Mouse (Mus musculus) midbrain, postnatal 0 days (tissue): Measurements from ENCODE around the gene Camk2d. TPM values are rescaled to one million over a fixed set of nuclear protein-coding genes. Genes with fewer than 3 reads are reported as not detected.
A peak's percentile ranks its signal among the peaks of the same experiment; 100 is the strongest.

Source experiments
- ATAC-seq: fragments of 200-750 bp; cut with Nextera tagmentation; 2 replicates; pipeline ENCODE4 v1.8.0; 2017; ENCODE audit warnings: moderate number of reproducible peaks, mild to moderate bottlenecking, moderate TSS enrichment, moderate library complexity; ENCODE audit not compliant: low FRiP score
- DNase-seq: peaks from one replicate; pipeline ENCODE4 v3.0.0-alpha.2; 2015; ENCODE audit warnings: low spot score
- H3K27ac ChIP-seq: fragments of 300-500 bp; sonication (generic); 2 replicates; pipeline ENCODE4 v1.5.1; 2014; ENCODE audit warnings: low read depth, mild to moderate bottlenecking, low read length, mixed read lengths
- H3K27me3 ChIP-seq: fragments of 300-500 bp; sonication (generic); 2 replicates; pipeline ENCODE4 v1.6.1; 2014; ENCODE audit warnings: low read length, control low read depth, mixed read lengths; ENCODE audit not compliant: insufficient read depth
- H3K36me3 ChIP-seq: fragments of 300-500 bp; sonication (generic); 2 replicates; pipeline ENCODE4 v1.6.1; 2014; ENCODE audit warnings: low read length, control low read depth, mixed read lengths; ENCODE audit not compliant: insufficient read depth
- H3K4me1 ChIP-seq: fragments of 300-500 bp; sonication (generic); 2 replicates; pipeline ENCODE4 v1.6.1; 2014; ENCODE audit warnings: mild to moderate bottlenecking, control low read depth, antibody characterized with exemption, low read length, mixed read lengths; ENCODE audit not compliant: insufficient read depth
- H3K4me2 ChIP-seq: fragments of 300-500 bp; sonication (generic); 2 replicates; pipeline ENCODE4 v1.6.1; 2014; ENCODE audit warnings: low read depth, mild to moderate bottlenecking, low read length, mixed read lengths; ENCODE audit not compliant: poor library complexity, severe bottlenecking
- H3K4me3 ChIP-seq: fragments of 300-500 bp; sonication (generic); 2 replicates; pipeline ENCODE4 v1.5.1; 2014; ENCODE audit warnings: low read depth, mild to moderate bottlenecking, low read length, moderate library complexity
- H3K9ac ChIP-seq: fragments of 300-500 bp; sonication (generic); replicated peaks from 2 replicates; pipeline ENCODE4 v1.6.1; 2014; ENCODE audit warnings: mild to moderate bottlenecking, low read length, moderate library complexity, mixed read lengths; ENCODE audit not compliant: poor library complexity, severe bottlenecking
- H3K9me3 ChIP-seq: fragments of 300-500 bp; sonication (generic); 2 replicates; pipeline ENCODE4 v1.6.1; 2016; ENCODE audit warnings: low read length, control low read depth
- CTCF ChIP-seq: IDR thresholded peaks from 2 replicates; pipeline ENCODE4 v1.5.1; 2016; ENCODE audit warnings: antibody characterized with exemption, mild to moderate bottlenecking
- WGBS: fragments of 180-500 bp; shearing (Covaris S2); extraction: QIAGEN DNeasy Blood & Tissue Kit; methylation state at CpG from one replicate; pipeline ENCODE4 v1.1.7; 2014; 5-methylcytosine and 5-hydroxymethylcytosine counted together
- polyA plus RNA-seq: library from polyadenylated mRNA; unstranded; fragments of >200 nt; fragmentation: Nextera tagmentation; extraction: Ambion mirVana; gene quantifications from 2 replicates; pipeline ENCODE4 v1.2.1, GENCODE M21; 2015
- total RNA-seq: library from RNA; depleted of rRNA; stranded (reverse); fragments of >200 nt; gene quantifications from 2 replicates; pipeline ENCODE4 v1.2.3, GENCODE M21; 2014

The Camk2d gene
- total and polyA plus RNA-seq, 2 experiments from 2014 or later: 95.8 to 143 TPM

DNA sequence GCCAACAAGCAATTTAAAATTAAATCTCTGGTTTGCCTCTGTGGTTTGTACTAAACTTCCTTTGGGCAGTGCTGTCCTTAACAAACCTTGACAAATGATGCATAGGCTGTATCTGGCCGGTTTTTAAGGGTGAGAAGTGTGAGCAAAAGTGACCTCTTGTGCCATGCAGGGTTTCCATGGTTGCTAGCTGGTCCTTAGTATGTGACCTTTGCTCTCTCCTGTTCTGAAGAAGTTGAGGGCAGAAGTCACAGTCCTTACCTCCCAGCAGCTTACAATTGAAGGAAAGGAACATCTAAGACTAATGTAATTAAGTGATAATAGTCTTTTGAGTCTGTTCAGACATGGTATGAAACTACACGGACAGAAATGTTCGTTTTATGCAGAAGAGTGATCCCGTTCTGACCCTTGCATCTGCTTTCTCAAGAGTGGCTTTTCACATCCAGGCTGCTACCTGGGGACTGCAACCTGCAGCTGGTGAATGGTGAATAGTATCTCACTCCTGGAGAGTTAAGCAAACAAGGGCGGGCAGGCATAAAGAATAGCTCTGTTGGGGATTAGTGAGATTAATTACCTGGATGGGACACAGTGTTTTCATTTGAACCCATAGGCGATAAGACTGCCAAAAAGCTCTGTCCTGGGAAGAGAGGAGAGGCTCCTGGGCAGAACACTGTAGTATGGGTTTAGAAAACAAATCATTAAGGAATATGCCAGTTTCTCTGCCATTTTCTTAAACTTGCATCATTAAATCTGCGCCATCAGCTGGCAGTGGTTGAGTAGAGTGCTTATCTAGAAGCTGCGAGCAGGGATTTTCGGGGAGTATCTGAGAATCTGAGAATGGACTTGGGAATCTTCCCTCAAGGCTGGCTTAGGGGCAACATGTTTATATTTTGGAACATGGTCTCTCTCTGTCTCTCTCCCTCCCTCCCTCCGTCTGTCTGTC lies 47.2 kb downstream of the Camk2d start:
- Histone ChIP-seq H3K9ac (0 out of 2 replicates have a peak overlapping the region, but pooled peaks have one; percentile 24), H3K4me1 (peaks cover 7% of the 10 kb centered on the region; the same call in 1 of the 2 replicates), H3K9me3 (no peaks in the 10 kb centered on the region), H3K4me2 (peak overlapping the region; percentile 4; the same call in 1 of the 2 replicates), H3K27me3 (no peaks in the 10 kb centered on the region), H3K4me3 (no peak overlapping the region), H3K36me3 (no peaks in the 10 kb centered on the region), H3K27ac (no peak overlapping the region)
- DNase-seq (peak; percentile 41), ATAC-seq (no peak)
- whole genome bisulfite sequencing: 18% methylated on average over 10 of the region's 10 CpGs
- TF ChIP-seq CTCF: no peak

DNA sequence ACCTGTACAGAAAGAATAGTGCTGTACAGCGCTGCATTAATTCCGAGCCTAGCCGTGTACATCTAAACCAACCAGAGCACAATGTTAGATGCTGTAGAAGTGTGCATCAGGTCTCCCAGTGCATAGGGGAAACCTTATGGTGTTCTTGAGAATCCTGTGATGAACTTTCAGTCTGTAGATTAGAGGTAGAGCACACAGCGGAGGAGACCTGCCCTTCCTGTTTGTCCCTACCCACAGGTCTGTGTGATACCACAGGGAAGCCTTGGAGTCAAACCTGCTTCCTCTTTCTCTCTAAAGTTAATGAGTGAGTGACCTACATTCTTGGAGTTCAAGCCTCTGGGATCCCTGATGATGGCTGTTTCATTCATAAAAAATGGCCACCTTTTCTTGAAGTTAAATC lies 54.2 kb downstream of the Camk2d start:
- Histone ChIP-seq H3K4me1 (no peaks in the 10 kb centered on the region), H3K4me2 (no peak overlapping the region), H3K36me3 (no peaks in the 10 kb centered on the region), H3K9me3 (no peaks in the 10 kb centered on the region), H3K27ac (no peak overlapping the region), H3K9ac (no peak overlapping the region), H3K27me3 (no peaks in the 10 kb centered on the region), H3K4me3 (no peak overlapping the region)
- DNase-seq (no peak), ATAC-seq (no peak)
- WGBS: 96% methylated on average over 4 of the region's 4 CpGs
- TF ChIP-seq CTCF: no peak

- ATAC-seq (no peak), DNase-seq (no peak)
- Histone ChIP-seq H3K4me3 (no peak overlapping the region), H3K4me1 (no peaks in the 10 kb centered on the region), H3K9ac (no peak overlapping the region), H3K27ac (no peak overlapping the region), H3K36me3 (no peaks in the 10 kb centered on the region), H3K9me3 (no peaks in the 10 kb centered on the region), H3K27me3 (no peaks in the 10 kb centered on the region), H3K4me2 (no peak overlapping the region)
- no peak for TF ChIP-seq CTCF
- WGBS: 65% methylated on average over 6 of the region's 6 CpGs
Measured at GRCm38 (mm10) chr3:126650747-126651146, 54.6 kb downstream of the Camk2d start.

DNA sequence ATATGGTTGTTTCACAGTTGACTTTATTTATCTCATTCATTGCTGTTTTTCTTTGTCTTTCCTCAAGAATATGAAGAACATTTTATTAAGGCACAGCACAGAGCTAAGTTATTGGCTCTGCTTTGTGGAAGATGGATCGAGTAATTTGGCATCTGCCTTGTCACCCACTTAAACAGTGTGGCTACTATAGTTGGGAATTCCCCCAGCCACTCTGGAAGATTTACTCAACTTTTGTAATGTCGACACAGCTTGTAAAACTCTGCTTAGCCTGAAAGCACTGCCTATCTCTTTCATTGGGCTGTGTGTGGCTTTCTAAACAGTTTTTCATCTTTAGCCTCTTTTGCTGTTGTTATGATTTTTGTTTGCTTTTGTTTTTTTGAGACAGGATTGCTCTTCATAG lies 56.3 kb downstream of the Camk2d start:
- TF ChIP-seq CTCF: no peak
- no peak overlapping the region for H3K4me2 ChIP-seq
- DNase-seq: no peak
- H3K9ac ChIP-seq: no peak overlapping the region
- H3K27ac ChIP-seq: no peak overlapping the region
- no peaks in the 10 kb centered on the region for H3K36me3 ChIP-seq
- no peaks in the 10 kb centered on the region for H3K9me3 ChIP-seq
- no peak for ATAC-seq
- 77% methylated on average over 2 of the region's 2 CpGs for WGBS
- no peaks in the 10 kb centered on the region for H3K4me1 ChIP-seq
- H3K27me3 ChIP-seq: no peaks in the 10 kb centered on the region
- no peak overlapping the region for H3K4me3 ChIP-seq

GRCm38 (mm10) chr3:126653118-126653517 lies 57.0 kb downstream of the Camk2d start:
- ATAC-seq (no peak), DNase-seq (no peak)
- 64% methylated on average over 1 of the region's 1 CpGs for WGBS
- H3K36me3 ChIP-seq: no peaks in the 10 kb centered on the region
- no peaks in the 10 kb centered on the region for H3K4me1 ChIP-seq
- no peaks in the 10 kb centered on the region for H3K27me3 ChIP-seq
- no peak overlapping the region for H3K9ac ChIP-seq
- no peaks in the 10 kb centered on the region for H3K9me3 ChIP-seq
- no peak overlapping the region for H3K4me3 ChIP-seq
- no peak overlapping the region for H3K27ac ChIP-seq
- no peak overlapping the region for H3K4me2 ChIP-seq
- no peak for TF ChIP-seq CTCF

- H3K4me2 ChIP-seq: no peak overlapping the region
- H3K9ac ChIP-seq: no peak overlapping the region
- H3K4me3 ChIP-seq: no peak overlapping the region
- no peaks in the 10 kb centered on the region for H3K4me1 ChIP-seq
- no peaks in the 10 kb centered on the region for H3K9me3 ChIP-seq
- no peaks in the 10 kb centered on the region for H3K27me3 ChIP-seq
- no peak overlapping the region for H3K27ac ChIP-seq
- no peak for TF ChIP-seq CTCF
- H3K36me3 ChIP-seq: no peaks in the 10 kb centered on the region
- WGBS: 55% methylated on average over 3 of the region's 3 CpGs
- no peak for ATAC-seq
- DNase-seq: peak; percentile 21
Measured at GRCm38 (mm10) chr3:126656173-126656572, 60.1 kb downstream of the Camk2d start.
